Mouse (Mus musculus): ENCODE measurements around the gene Ly6g5b.

- TF ChIP-seq CTCF (IDR thresholded peaks at IDR 0.05; ENCODE audit: low read depth) (no peak), EP300 (optimal IDR thresholded peaks at IDR 0.05) (no peak)
These were observed 32.9 kb upstream of the Ly6g5b start for GRCm38 (mm10) chr17:35147922-35148639.

Measured in stomach, postnatal 0 days (tissue).